Mouse (Mus musculus) naive thymus-derived CD4-positive, alpha-beta T cell, adult 2 months (primary cell): ENCODE data around the gene Git1.

Experiments
- DNase-seq: peaks from one replicate; pipeline ENCODE4 v3.0.0-alpha.2; 2011; ENCODE audit warnings: low read depth

Git1 gene

DNA sequence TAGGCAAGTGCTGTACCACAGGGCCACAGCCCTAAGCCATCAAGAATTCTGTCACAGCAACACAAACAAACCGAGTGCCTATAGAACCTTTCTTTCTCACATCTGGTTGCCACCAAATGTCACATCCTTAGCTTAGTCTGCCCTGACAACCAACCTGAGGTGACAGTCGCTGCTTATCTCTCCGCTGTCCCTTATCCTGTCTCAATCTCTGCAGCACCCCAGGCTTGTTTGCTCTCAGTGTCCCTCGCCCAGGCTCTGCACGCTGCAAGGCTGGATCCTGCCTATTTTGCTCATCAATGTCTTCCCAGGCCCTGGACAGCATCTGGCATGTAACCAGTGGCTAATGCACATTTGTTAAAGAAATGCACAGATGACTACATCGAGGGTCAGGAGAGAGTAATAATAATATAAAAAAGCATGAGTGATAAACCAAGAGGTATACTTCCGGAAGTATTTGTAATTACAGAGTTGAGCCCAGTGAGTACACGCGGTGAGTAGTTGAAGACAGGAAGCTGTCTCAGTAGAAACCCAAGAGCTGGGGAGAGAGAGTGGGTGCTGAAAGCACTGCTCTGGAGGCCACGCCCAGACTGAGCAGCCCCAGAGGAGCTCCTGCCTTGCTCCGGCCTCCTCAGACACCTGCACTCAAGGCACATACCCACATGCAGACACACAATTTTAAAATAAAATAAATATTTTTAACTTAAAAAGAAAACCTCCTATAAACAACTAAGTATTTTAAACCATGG lies 9.7 kb upstream of the Git1 start:
- peak; percentile 81 for DNase-seq

DNA sequence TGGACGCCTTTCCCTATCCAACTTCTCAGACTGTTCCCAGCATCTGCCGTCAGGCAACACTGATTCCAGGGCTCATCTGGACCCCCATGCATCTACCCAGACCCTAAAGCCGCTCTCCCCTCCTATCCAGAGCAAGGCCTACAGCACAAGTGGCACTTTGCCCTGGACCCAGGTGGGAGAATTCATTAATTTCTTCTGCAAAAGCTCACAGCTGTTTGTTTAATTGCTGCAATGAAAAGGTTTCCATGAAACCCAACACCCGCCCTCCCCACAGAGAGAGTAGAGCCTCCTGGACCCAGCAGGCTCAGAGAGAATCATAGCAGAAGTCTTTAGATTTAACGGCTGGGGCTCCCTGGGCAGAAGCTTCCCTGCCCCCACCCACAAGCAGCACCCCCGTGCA lies 8.1 kb upstream of the Git1 start:
- no peak for DNase-seq

- DNase-seq = peak; percentile 17
Measured at GRCm38 (mm10) chr11:77486798-77487197, 6.6 kb upstream of the Git1 start.

DNA sequence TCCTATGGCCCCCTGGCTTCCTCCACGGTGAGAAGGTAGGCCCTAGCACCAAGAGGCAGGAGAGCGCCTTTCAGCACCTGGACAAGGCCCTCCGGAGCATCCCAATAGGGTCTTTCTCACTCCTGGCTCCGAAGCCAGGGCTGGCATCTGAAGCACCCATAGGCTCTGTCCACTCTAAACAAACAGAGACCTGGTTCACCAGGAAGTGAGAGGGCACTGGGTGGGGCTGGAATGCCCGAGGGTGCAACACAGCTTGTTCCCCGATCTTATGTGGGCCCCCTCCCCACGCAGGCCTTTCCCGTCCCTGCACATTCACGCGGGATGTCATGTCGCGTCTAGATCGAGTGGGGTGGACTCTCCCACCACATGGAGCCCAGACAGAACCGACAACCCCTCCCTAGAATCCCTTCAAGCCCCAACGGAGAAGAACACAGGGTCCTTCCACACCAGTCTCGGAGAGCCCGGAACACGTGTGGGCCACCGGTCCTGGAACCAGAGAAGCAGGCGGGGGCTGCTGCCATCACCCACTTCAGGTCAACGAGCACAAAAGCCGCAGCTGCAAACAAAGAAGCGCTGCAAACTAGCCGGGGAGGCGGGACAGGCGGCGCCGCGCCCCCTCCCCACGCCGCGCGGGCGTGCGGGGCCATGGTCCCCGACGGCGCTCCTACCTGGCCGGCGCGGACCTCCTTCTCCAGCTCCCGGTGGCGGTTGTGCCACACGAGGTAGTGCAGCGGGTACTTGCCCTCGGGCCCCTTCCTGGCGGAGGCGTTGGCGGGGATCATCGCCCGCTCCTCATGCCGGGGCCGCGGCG lies 4.4 kb upstream of the Git1 start:
- DNase-seq = peak; percentile 47

DNA sequence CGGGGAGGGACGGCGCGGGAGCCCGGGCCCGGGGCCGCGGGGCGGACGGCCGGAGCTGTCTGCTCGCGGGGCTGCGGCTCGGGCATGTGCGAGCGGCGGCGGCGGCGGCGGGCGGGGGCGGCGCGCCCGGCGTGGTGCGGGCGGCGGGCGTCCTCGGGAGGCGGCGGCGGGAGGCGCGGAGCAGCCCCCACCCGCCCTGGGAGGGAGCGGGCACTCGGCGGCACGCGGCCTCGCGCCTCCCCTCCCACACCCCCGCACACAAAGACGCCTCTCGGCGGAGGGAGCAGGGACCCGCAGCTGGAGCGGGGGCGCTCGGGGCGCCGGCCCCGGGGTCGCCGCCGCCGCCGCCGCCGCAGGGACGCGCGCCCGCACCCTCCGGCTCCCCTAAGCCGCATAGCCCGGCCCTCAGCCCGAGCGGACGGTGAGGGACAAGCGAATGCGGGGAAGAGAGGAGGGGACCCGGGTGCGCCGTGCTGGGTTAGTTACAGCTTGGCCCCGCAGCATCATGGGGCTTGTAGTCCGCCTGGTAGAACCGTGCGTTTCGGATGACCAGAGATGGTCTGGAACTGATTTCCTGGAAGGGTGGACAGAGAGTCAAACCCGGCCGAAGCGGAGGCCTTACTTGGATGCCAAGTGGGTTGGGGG lies 3.6 kb upstream of the Git1 start, which contains the start of gene Ankrd13b:
Gene Ankrd13b, minus strand, starts transcription at position 88 of the 645 bp plus-strand sequence.
- DNase-seq = peak; percentile 56

DNA sequence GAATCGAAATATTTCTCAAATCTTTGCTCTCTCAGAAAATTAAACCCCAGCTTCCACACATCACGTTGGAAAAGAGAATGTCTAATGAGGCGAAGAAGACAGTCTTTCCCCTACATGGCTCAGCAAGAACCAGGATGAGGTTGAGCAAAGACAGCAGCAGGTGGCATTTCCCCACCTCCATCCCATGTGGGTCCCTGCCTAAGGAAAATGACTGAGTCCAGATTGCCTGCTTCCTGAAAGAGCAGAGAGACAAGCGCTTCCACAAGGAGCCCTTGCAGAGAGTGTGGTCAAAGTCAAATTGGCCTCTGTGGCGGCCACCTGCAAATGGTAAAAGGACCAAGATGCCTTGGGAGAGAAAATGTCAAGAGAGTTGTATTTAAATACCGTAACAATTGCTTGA lies 2.9 kb upstream of the Git1 start:
- DNase-seq = peak; percentile 24

GRCm38 (mm10) chr11:77491123-77491501 lies 2.2 kb upstream of the Git1 start:
- peak; percentile 93 for DNase-seq

DNA sequence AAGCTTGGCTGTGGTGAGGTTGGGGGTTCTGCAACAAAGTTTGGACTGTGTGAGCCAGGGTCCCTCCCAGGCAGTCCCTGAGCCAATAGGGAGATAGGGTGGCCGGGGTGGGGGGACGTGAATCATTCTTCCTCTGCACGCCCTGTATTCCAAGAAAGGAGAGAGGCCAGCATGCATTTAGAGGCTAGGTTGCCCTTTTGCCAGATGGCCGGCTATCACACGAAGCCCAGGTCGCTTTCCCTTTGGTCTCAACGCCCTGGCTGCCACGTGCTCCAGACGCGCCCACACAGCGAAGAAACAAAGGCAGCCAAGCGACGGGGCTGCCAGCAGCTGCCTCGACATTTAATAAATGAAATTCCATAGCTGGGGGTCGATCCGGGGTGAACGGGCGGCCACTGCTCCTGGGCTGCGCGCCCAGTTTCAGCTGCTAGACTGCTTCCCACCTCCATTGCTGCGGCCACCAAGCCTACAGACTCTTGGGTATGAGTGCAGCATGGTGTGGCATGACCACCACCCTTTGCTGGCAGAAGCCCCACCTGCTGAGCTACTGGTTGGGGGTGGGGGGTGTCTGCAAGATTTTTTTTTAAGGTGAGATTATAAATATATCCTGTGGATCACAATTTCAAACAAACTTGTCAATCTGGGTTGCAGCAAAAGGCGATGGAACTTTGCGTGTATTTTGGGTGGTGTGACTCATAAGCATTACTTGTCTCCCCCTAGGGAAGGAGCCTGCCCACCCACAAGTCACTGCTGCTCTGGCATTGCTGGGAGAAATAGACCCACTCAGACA lies 1.7 kb upstream of the Git1 start:
- DNase-seq = peak; percentile 45

DNA sequence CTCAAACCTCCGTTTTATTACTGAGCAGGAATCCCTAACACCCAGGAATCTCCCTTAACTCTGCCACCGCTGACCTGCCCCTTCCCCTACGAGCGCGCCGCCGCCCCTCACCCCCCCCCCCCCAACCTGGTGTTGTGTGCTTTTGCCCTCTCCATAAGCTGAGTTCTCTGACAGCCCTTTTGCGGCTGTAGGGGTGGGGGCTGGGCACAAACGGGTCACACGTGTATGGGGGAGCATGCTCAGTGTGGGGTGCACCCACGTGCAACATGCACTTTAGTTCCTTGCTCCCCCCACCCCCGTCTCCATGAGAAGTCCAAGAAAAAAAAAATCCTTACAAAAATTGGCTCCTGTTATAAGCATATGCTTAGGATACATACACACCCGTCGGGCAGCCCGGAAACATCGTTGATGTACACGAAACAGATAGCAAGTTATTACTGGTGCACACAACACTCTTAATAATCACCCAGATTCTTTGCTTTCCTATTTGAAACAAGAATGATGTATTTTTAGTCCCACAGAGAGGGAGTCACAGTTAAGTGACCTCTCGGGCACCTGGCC lies 971 bp upstream of the Git1 start:
- peak; percentile 56 for DNase-seq

GRCm38 (mm10) chr11:77492911-77493332 lies 440 bp upstream of the Git1 start:
- peak; percentile 94 for DNase-seq

GRCm38 (mm10) chr11:77494344-77494676 lies 948 bp downstream of the Git1 start:
- DNase-seq = no peak

GRCm38 (mm10) chr11:77494782-77495181 lies 1.4 kb downstream of the Git1 start:
- no peak for DNase-seq

GRCm38 (mm10) chr11:77495507-77495906 lies 2.1 kb downstream of the Git1 start:
- DNase-seq = no peak

- DNase-seq = peak; percentile 81
Measured at GRCm38 (mm10) chr11:77497341-77497756, 4.0 kb downstream of the Git1 start.

GRCm38 (mm10) chr11:77497851-77498250 lies 4.5 kb downstream of the Git1 start:
- DNase-seq = no peak

DNA sequence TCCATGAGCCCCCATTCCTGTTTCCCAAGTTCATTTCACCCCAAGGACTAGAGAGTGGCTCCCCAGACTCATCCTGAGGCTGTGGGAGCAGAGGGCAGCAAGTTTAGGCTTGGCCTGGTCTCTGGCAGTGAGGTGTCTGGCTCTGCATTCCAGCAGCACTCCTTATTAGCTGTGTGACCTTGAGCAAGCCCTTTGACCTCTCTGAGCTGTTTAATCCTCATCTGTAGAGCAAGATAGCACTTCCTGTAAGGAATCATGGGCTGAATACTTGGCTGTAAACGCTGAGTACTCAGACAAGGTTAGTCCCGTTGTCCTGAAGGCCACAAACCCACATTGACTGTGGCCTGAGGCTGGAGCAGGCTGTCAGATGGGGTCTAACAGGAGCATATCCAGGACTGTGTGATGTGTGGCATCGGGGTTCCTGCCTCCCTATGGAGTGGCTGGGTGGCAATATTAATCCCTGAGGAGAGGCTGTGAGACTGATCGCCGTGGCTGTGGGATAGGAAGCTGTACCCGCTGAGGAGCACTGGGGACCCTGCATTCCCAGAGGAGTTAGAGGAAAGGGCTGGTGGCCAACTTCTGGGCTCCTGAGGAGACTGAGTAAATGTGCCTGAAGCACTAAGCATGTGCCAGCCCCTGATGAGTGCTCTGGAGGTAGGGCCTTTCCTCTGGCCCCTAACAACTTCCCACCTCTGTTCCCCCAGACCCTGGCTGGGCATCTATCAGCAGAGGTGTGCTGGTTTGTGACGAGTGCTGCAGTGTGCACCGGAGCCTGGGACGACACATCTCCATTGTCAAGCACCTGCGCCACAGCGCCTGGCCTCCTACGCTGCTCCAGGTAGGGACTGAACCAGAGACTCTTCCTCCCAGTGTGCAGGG lies 5.1 kb downstream of the Git1 start:
- DNase-seq = no peak

GRCm38 (mm10) chr11:77499354-77499753 lies 6.0 kb downstream of the Git1 start:
- DNase-seq = no peak

GRCm38 (mm10) chr11:77500361-77501325 lies 7.3 kb downstream of the Git1 start:
- no peak for DNase-seq

- peak; percentile 89 for DNase-seq
Measured at GRCm38 (mm10) chr11:77501392-77501791, 8.0 kb downstream of the Git1 start.

DNA sequence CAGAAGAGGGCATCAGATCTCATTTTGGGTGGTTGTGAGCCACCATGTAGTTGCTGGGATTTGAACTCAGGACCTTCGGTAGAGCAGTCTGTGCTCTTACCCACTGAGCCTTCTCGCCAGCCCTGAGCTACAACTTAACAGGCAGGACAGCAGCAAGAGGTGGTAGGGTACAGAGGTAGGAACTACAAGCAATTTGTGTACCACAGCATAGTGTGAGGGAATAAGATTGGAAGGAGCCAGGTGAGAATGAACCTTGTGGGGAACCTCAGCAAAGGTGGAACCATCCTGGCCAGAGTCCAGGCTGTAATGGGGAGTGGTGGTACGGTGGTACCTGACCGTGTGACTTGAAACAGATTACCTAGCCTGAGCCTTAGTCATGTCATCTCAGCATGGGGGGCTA lies 8.6 kb downstream of the Git1 start:
- no peak for DNase-seq
